Mouse (Mus musculus) kidney, postnatal 14 days (tissue): ENCODE results near the gene Sirt2.

ENCODE experiments used
- DNase-seq: peaks from one replicate; pipeline ENCODE4 v3.0.0; 2022; ENCODE audit warnings: mixed read lengths

Sirt2 gene

DNA sequence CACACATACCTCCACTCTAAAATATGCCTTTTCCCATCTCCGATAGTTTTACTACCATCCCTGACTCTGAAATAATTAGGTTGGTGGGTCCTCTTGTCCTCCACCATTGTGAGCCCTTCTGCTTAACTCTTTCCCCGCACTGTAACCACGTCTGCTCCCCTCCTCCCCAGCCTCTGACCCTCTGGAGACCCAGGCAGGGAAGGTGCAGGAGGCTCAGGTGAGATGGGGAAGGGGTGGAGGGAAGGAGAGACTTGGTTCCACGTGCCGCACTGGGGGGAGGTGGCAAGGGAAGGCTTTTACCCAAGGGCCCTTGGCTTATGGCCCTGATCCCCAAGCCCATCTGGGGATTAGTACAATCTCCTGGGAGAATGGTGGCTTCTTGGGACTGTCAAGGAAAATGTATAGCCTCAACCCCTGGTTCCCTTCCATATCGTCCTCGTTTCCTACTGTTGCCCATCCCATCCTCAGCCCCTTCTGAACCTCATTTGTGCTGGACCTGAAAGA, 979 bp downstream of the Sirt2 start, which contains the start of gene Nfkbib:
Gene Nfkbib, minus strand, starts transcription at position 51 of the 504 bp plus-strand sequence.
- DNase-seq = no peak

DNA sequence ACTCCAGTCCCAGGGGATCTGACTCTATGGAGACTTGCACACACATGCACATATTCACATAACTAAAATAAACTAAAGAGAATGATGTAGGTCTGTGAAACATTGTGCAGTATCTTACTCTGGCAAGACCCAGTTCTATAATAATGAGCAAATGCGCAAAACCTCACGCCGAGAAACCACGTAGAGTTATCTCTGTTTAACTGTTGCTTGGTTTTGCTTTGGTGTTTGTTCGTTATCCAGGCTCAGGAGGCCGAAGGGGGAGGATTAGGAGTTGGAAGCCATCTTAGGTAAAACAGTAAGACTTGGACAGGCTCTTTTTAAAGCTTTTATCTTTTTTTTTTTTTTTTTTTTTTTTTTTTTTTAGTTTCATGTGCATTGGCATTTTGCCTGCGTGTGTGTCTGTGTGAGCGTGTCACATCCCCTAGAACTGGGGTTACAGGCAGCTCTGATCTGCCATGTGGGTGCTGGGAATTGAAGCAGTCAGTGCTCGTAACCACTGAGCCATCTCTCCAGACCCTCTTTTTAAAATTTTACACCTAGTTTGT, 3.0 kb downstream of the Sirt2 start:
- DNase-seq = no peak

DNA sequence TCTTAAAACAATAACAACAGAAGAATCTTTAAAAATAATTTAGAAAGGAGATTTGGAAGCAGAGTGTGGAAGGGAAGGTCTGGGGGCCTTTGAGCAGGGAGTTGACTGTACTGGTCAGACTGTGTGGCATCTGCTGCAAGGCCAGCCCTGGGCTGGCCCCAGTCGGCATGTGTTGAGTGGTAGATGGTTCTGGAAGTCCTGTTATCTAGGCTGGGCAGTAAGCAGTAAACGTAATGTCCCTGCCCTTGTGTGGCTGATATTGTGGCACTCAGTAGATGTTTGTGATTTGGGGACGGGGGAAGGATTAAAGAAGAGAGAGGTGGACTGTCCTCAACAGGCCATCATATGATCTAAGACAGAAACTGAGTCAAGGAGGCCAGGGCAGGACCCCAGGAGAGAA, 3.8 kb downstream of the Sirt2 start:
- no peak for DNase-seq

- no peak for DNase-seq
Measured at GRCm38 (mm10) chr7:28771867-28772266, 5.3 kb downstream of the Sirt2 start.

DNA sequence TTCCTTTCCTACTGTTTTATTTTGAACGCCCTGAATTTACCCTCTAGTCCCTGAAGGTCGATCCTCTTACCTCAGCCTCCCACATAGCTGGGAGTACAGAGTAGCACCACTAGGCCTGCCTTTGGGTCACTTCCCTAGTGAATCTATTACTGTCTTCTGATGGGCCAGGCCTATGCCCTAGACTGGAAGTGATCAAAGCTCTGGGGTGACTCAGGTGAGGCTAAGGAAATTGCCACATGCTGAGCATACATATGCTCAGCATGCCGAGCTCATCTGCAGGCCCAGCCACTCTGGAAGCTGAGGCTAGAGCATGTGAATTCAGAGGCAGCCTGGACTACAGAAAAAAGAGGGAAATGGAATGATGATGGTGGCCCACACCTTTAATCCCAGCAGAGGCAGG, 6.6 kb downstream of the Sirt2 start:
- DNase-seq = no peak

DNA sequence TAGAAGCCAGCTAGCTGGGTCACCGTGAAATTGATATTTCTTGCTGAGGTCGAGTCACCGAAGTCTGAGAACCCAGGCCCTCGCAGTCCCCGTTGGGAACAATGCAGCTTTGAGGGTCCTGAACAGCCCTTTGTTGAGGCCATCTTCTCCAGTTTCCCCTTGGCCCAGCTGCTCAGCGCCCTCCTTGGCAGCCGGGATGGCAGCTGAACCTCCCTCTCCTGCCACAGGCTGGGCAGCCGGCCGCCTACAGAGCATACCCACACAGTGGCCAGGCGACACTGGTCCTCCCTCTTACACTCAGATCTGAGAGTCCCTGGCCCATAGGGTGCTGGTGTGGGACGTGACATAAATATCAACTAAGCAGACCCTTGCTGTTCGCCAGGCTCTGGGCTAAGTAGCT, 7.6 kb downstream of the Sirt2 start:
- DNase-seq = no peak

DNA sequence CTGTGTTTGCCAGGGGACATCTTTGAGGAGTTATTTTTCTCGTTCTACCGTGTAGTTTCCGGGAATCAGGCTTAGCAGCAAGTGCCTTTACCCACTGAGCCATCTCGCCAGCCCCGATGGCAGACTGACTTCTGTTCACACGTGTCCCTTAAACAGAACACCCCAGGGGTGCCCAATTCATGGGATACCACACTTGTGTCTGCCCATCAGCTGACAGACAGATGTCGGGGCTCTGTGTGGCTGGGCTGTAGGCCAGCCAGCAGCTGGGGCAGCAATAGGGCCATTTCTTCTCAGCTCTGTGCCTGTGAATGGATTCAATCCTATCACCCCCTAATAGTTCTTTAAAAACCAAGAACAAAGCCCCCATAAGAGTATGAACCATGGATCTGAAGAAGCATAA, 8.6 kb downstream of the Sirt2 start:
- DNase-seq = no peak

- no peak for DNase-seq
Measured at GRCm38 (mm10) chr7:28778825-28779224, 12.3 kb downstream of the Sirt2 start.

DNA sequence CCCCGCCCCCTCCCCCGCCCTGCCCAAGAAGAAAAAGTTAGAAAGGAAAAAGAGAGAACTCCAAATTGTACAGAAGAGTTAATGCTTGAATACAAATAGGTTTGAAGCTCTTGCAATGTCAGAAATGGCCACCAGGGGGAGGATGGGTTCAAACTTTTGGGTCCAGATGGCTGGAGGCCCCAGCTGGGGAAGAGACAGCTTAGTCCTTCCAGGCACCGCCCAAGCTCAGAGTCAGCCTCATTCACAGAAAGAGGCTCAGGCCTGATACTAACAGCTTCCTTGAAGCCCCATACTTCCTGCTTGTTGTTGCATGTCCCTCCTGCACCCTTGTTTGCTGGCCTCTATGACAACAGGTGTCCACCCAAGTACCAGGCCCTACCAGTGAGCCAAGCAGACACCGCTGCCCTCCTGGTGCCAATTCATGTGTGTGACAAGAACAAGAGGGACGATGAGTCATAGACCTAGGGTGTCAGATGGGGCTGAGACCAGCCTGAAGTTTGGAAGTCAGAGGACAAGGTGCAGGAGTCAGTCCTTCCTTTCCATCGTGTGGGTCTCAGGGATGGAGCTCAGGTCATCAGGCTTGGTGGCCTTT, 13.6 kb downstream of the Sirt2 start:
- peak; percentile 88 for DNase-seq

DNA sequence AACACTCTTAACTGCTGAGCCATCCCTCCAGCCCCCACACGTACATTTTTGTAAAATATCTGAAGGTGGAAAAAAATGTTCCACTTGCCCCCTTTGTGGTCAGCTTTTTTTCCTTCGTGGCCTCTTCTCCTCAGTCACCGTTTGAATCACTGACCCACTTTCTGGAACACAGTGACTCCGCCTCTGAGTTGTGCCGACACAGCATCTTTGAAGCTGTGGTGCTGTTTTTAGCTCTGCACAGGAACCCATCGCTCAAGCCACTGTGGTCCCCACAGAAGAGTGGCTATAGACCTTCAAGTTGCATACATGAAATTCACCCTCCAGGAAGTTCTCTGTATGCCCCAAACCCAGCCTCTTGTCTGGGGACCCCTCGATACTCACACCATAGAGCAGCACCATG, 14.3 kb downstream of the Sirt2 start:
- DNase-seq = no peak

DNA sequence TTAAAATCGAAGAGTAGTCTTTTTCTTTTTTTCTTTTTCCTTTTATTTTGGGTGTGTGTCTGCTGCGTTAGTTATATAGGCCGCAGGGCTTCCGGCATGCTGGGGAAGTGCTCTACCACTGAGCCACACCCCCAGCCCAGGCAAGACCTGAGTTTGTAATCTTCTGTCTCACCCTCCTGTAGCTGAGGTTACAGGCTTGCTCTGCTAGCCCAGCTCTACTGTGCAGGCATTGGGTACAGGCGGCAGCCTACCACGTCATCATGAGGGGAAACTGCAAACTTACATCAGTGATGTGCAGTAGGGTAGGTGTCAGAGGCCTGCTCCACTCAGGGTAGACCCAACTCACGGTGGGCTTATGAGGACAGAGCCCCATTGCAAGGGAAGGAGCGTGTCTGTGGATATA, 14.7 kb downstream of the Sirt2 start:
- DNase-seq = no peak

GRCm38 (mm10) chr7:28785161-28785560, 18.6 kb downstream of the Sirt2 start:
- DNase-seq = no peak

DNA sequence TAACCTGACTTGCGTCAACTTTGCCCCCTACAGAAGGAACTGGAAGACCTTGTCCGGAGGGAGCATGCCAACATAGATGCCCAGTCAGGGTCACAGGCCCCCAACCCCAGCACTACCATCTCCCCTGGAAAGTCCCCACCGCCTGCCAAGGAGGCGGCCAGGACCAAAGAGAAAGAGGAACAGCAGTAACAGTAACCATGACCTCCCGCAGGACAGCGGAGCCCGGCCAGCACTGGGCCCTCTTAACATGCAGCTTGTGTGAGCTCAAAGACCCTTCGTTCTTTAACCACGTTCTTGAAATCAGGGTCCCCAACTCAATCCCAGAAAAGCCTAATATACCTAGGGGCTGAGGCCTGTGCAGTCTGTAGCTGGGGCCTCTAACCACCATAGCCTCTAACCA, 21.3 kb downstream of the Sirt2 start:
- no peak for DNase-seq

DNA sequence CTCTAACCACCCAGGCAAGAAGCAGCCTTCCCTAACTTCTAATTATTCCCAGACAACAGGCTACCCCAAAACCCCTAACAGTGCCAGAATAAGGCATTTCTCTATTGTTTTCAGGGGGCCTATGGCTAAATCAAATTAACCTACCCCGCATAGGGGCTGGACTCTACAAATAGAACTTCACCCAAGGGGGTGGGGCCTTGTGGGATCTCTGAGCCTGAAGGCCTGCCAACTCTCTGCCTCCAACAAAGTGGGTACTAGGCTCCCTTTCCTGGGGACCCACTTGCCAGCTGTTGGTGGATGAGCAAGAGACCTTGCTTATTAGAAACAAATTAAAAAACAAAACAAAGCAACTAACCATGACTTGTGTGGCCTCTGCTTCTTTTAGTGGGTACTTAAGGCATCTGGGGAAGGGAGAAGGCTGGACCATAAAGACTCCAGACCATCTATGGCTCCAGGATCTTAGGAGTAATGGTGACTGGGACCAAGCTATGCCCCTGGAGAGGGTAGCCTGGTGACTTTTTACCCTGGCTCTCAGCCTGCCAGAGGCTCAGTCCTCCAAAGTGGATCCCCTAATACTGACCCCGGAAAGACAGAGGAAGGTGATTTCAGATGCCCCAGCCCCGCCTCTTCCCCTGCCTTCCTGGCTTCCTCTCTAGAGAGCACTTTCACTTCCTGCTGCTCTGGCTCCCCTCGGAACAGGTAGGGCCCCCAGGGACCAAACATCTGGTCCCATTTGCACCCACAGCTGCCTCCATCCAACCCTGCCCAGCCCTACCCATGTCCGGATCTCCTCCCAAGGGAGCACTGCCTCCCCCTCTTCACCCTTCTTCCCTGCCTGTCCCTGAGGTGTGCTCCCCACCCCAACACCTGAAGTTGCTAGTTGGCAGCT, 22.0 kb downstream of the Sirt2 start, which contains the start of gene Rinl:
Gene Rinl, plus strand, starts transcription at position 663 of the 889 bp plus-strand sequence.
- DNase-seq = no peak

DNA sequence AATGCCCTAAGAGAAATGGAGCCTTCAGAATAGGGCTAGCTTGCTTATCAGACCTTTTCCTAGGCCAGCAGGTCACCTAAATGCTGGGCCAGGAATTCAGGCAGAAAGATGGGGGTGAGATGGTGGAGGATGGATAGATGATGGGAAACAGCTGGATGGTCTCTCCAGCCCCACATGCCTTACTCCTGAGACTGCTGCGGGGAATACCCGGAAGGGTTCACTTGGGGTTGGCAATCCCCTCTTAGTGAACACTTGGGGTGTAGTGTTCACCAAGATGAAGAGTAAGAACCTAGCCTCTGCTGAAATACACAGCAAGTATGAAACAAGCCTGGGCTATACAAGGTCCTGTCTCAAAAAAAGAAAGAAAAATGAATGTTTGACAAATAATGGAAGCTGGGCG, 22.7 kb downstream of the Sirt2 start:
- no peak for DNase-seq

- peak; percentile 50 for DNase-seq
Measured at GRCm38 (mm10) chr7:28790066-28790806, 23.7 kb downstream of the Sirt2 start.

- DNase-seq = no peak
Measured at GRCm38 (mm10) chr7:28791706-28792105, 25.2 kb downstream of the Sirt2 start.

- no peak for DNase-seq
Measured at GRCm38 (mm10) chr7:28792391-28793185, 26.1 kb downstream of the Sirt2 start.

GRCm38 (mm10) chr7:28793834-28794233, 27.3 kb downstream of the Sirt2 start:
- peak; percentile 58 for DNase-seq

DNA sequence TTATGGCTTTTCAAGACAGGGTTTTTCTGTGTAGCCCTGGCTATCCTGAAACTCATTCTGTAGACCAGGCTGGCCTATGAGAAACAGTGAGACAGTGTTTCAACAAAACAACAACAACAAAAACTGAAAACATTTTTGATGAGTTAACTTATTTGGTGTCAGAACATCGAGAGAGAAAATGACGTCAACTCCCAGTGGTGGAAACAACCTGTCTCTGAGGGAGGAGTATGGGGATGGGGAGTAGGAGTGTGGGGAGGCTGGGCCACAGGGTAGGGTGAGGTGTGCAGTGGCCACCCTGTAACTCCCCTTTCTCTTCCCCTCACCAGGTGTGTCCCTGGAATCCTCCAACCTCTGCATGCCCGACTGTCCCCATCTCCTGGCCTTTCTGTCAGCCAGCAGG, 28.0 kb downstream of the Sirt2 start:
- no peak for DNase-seq

- peak; percentile 41 for DNase-seq
Measured at GRCm38 (mm10) chr7:28795832-28796231, 29.3 kb downstream of the Sirt2 start.

DNA sequence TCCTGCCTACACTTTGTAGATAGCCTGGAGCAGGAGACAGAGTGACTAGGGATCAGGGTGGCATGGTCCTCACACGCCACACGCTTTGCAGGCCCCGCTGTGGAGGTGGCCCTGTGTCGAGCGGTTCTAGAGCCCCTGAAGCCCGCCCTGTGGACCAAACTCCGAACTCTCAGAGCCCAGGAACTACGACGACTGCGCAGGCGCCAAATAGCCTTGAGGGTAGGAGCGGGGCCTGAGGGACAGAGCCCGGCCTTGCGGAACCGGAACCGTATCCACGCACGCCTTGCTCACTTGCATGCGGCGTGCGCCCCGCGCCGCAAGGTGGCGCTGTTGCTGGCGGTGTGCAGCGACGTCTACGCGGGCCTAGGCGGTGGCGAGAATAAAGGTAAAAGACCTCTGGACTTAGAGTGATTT, 30.0 kb downstream of the Sirt2 start:
- peak; percentile 92 for DNase-seq
